Mouse (Mus musculus) adrenal gland, adult 2 months (tissue): ENCODE measurements around the gene 2010315B03Rik. TPM values are rescaled to one million over a fixed set of nuclear protein-coding genes. Genes with fewer than 3 reads are reported as not detected.

Source experiments
- polyA plus RNA-seq: library from polyadenylated mRNA; depleted of rRNA; stranded (reverse); fragments of >200 nt; gene quantifications from 2 replicates; pipeline ENCODE4 v1.2.3, GENCODE M21; 2012; rRNA removed
- total RNA-seq, 2 experiments: library from RNA; stranded (reverse); gene quantifications; 2 replicates each; pipeline ENCODE4 v1.2.3; 2021

Gene 2010315B03Rik
- total and polyA plus RNA-seq, 3 experiments: 0.83 to 19.9 (median 16.2) TPM

Other genes starting within 250 kb of the 2010315B03Rik start
- gene Ccr2, start 210.7 kb downstream of the 2010315B03Rik start, total RNA-seq: 1 to 10 TPM in 1 of 2 experiments, under 1 TPM in 1; 0.95 to 4.4 TPM
- 0.43 and 0.55 TPM in 2 replicates for gene Ccr2, start 210.7 kb downstream of the 2010315B03Rik start, polyA plus RNA-seq
- gene Ccr5, start 191.2 kb downstream of the 2010315B03Rik start, total RNA-seq: 1 to 10 TPM; 2.4 to 6.1 TPM
- gene Ccr5, start 191.2 kb downstream of the 2010315B03Rik start, polyA plus RNA-seq: 0.36 and 0.39 TPM in 2 replicates
- 100 to 1,000 TPM in 1 of 2 experiments, 10 to 100 TPM in 1; 87.3 to 104 TPM for gene Ppp2r3d, start 164.2 kb upstream of the 2010315B03Rik start, total RNA-seq
- gene Ppp2r3d, start 164.2 kb upstream of the 2010315B03Rik start, polyA plus RNA-seq: 489 and 516 TPM in 2 replicates
- not detected for gene Gm21836, start 181.1 kb upstream of the 2010315B03Rik start, total RNA-seq
- not detected in 2 replicates for gene Gm21836, start 181.1 kb upstream of the 2010315B03Rik start, polyA plus RNA-seq